Mouse (Mus musculus) kidney, adult 2 months (tissue): Measurements from ENCODE around the gene Rab26. TPM values are rescaled to one million over a fixed set of nuclear protein-coding genes. Genes with fewer than 3 reads are reported as not detected.

ENCODE experiments used
- DNase-seq: peaks from one replicate; pipeline ENCODE4 v3.0.0; 2021
- H3K27ac ChIP-seq: fragments of 200-500 bp; 2 replicates; pipeline ENCODE4 v1.5.1; 2012; ENCODE audit warnings: low read depth, low read length, control low read depth, inconsistent platforms; ENCODE audit not compliant: insufficient read depth
- H3K27me3 ChIP-seq: fragments of 200-500 bp; replicated peaks from 2 replicates; pipeline ENCODE4 v1.6.1; 2012; ENCODE audit warnings: mild to moderate bottlenecking, moderate library complexity, low read length, inconsistent platforms; ENCODE audit not compliant: control insufficient read depth, insufficient read depth
- H3K36me3 ChIP-seq: fragments of 200-500 bp; 2 replicates; pipeline ENCODE4 v1.6.1; 2012; ENCODE audit warnings: mild to moderate bottlenecking, moderate library complexity, low read length, inconsistent platforms; ENCODE audit not compliant: control insufficient read depth, insufficient read depth
- H3K4me1 ChIP-seq: fragments of 200-500 bp; 2 replicates; pipeline ENCODE4 v1.6.1; 2011; ENCODE audit warnings: low read length; ENCODE audit not compliant: control insufficient read depth, insufficient read depth
- H3K4me3 ChIP-seq: fragments of 200-500 bp; 2 replicates; pipeline ENCODE4 v1.5.1; 2011; ENCODE audit warnings: mild to moderate bottlenecking, low read depth, low read length, control low read depth; ENCODE audit not compliant: insufficient read depth
- CTCF ChIP-seq: fragments of 200-500 bp; conservative IDR thresholded peaks from 2 replicates; pipeline ENCODE4 v1.5.1; 2011; ENCODE audit warnings: low read depth, mild to moderate bottlenecking, control low read depth, low read length, moderate library complexity, mixed read lengths; ENCODE audit not compliant: insufficient read depth, insufficient read length
- POLR2A ChIP-seq: fragments of 200-500 bp; IDR thresholded peaks from one replicate; pipeline ENCODE4 v1.6.1; 2011; ENCODE audit warnings: low read depth, low read length, control low read depth
- WGBS: fragments of 180-500 bp; shearing (Covaris S2); methylation state at CpG from one replicate; pipeline ENCODE4 v1.1.7; 2018; 5-methylcytosine and 5-hydroxymethylcytosine counted together
- polyA plus RNA-seq: library from polyadenylated mRNA; depleted of rRNA; stranded (reverse); fragments of >200 nt; gene quantifications from 2 replicates; pipeline ENCODE4 v1.2.3, GENCODE M21; 2012

Gene Rab26
- polyA plus RNA-seq, 1 experiment: 0.58 TPM

GRCm38 (mm10) chr17:24507806-24508460 is 26.1 kb downstream of the Rab26 start:
- 80% methylated on average over 12 of the region's 12 CpGs for WGBS
- Histone ChIP-seq H3K4me3 (no peak overlapping the region), H3K36me3 (no peaks in the 10 kb centered on the region), H3K27ac (no peak overlapping the region), H3K27me3 (no peaks in the 10 kb centered on the region), H3K4me1 (no peaks in the 10 kb centered on the region)
- no peak for TF ChIP-seq CTCF
- TF ChIP-seq POLR2A: no peak
- DNase-seq: no peak

- Histone ChIP-seq H3K36me3 (no peaks in the 10 kb centered on the region), H3K27me3 (no peaks in the 10 kb centered on the region), H3K27ac (no peak overlapping the region), H3K4me3 (no peak overlapping the region), H3K4me1 (no peaks in the 10 kb centered on the region)
- WGBS: 41% methylated on average over 19 of the region's 19 CpGs
- no peak for TF ChIP-seq CTCF
- DNase-seq: peak; percentile 24
Measured at GRCm38 (mm10) chr17:24507129-24507664, 26.8 kb downstream of the Rab26 start.

GRCm38 (mm10) chr17:24506332-24507070 is 27.5 kb downstream of the Rab26 start:
- Histone ChIP-seq H3K4me3 (no peak overlapping the region), H3K4me1 (no peaks in the 10 kb centered on the region), H3K36me3 (no peaks in the 10 kb centered on the region), H3K27ac (no peak overlapping the region), H3K27me3 (no peaks in the 10 kb centered on the region)
- WGBS: 41% methylated on average over 36 of the region's 36 CpGs
- no peak for TF ChIP-seq CTCF
- no peak for TF ChIP-seq POLR2A
- no peak for DNase-seq

DNA sequence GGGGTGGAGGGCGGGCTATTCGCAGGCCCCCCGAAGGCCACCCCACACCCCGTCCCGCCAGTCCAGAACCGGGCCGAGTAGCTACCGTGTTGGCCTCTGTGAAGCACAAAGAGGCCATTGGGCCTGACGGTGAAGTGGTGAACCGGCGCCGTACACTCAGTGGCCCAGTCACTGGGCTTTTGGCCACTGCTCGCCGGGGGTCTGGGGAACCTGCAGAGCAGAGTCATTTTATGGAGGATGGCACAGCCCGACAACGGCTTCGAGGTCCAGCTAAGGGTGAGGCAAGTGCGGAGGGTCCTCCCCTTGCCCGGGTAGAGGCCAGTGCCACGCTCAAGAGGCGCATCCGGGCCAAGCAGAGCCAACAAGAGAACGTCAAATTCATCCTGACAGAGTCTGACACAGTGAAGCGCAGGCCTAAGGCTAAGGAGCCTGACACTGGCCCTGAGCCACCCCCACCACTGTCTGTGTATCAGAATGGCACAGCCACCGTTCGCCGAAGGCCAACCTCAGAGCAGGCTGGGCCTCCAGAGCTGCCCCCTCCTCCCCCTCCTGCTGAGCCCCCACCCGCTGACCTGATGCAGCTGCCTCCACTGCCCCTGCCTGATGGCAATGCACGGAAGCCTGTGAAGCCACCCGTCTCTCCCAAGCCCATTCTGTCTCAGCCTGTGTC is 28.6 kb downstream of the Rab26 start:
- no peak for DNase-seq
- TF ChIP-seq POLR2A: no peak
- TF ChIP-seq CTCF: no peak
- Histone ChIP-seq H3K27ac (no peak overlapping the region), H3K4me1 (no peaks in the 10 kb centered on the region), H3K36me3 (no peaks in the 10 kb centered on the region), H3K4me3 (no peak overlapping the region), H3K27me3 (no peaks in the 10 kb centered on the region)
- WGBS: 95% methylated on average over 30 of the region's 30 CpGs

DNA sequence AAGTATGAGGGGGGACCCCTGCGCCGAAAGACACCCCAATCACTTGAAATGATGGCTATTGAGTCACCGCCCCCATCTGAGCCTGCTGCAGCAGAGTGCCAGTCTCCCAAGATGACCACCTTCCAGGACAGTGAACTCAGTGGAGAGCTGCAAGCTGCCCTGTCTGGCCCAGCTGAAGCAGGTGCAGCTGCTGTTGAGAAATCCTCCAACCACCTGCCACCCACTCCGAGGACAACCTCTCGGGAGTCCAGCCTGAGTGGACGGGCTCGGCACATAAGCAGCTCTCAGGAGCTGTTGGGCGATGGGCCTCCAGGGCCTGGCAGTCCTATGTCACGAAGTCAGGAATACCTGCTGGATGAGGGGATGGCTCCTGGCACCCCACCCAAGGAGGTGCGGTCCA is 29.9 kb downstream of the Rab26 start:
- no peak for TF ChIP-seq CTCF
- no peak for TF ChIP-seq POLR2A
- Histone ChIP-seq H3K27ac (no peak overlapping the region), H3K36me3 (no peaks in the 10 kb centered on the region), H3K4me1 (no peaks in the 10 kb centered on the region), H3K4me3 (no peak overlapping the region), H3K27me3 (no peaks in the 10 kb centered on the region)
- 88% methylated on average over 10 of the region's 10 CpGs for WGBS
- DNase-seq: no peak

- Histone ChIP-seq H3K4me1 (no peaks in the 10 kb centered on the region), H3K4me3 (no peak overlapping the region), H3K27ac (no peak overlapping the region), H3K27me3 (no peaks in the 10 kb centered on the region), H3K36me3 (no peaks in the 10 kb centered on the region)
- 47% methylated on average over 11 of the region's 11 CpGs for WGBS
- DNase-seq: no peak
- TF ChIP-seq CTCF: 0 out of 2 replicates have a peak, but pooled peaks have one; percentile 16
- TF ChIP-seq POLR2A: no peak
Measured at GRCm38 (mm10) chr17:24502208-24502607, 31.8 kb downstream of the Rab26 start.

DNA sequence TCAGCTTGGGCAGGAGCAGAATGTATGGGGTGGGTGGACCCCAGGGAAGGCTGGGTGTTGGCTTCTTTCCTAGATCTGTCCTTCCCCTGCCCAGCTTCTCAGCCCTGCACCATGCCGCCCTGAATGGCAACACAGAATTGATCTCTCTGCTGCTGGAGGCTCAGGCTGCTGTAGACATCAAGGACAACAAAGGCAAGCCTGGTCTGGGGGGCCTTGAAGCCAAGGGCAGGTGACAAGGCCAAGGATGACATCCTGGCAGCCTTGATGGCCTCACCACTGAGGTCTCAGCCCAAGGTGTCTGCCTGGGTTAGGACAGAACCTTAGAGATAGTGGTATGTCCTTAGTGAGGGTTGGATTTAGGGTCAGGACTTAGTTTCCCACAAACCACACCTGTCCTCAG is 38.0 kb downstream of the Rab26 start:
- Histone ChIP-seq H3K27me3 (no peaks in the 10 kb centered on the region), H3K27ac (no peak overlapping the region), H3K36me3 (no peaks in the 10 kb centered on the region), H3K4me3 (no peak overlapping the region), H3K4me1 (no peaks in the 10 kb centered on the region)
- TF ChIP-seq POLR2A (no peak), CTCF (no peak)
- no peak for DNase-seq
- WGBS: 95% methylated on average over 1 of the region's 1 CpGs
